Mouse (Mus musculus) natural killer cell, adult 2 months (primary cell): ENCODE data around the gene Slc38a3.
A peak's percentile ranks its signal among the peaks of the same experiment; 100 is the strongest.

ENCODE experiments used
- DNase-seq, 2 experiments: peaks; one replicate each; pipeline ENCODE4 v3.0.0; 2022; ENCODE audit warnings: low spot score in 2 of 2

Slc38a3 gene

GRCm38 (mm10) chr9:107695441-107696105, 26.2 kb upstream of the Slc38a3 start:
- no peak for DNase-seq

GRCm38 (mm10) chr9:107694627-107695026, 25.3 kb upstream of the Slc38a3 start:
- no peak for DNase-seq

- no peak for DNase-seq
Observed at GRCm38 (mm10) chr9:107693433-107693987, 24.2 kb upstream of the Slc38a3 start.

GRCm38 (mm10) chr9:107692785-107693184, 23.5 kb upstream of the Slc38a3 start:
- DNase-seq: no peak

GRCm38 (mm10) chr9:107690391-107690790, 21.1 kb upstream of the Slc38a3 start:
- no peak for DNase-seq

GRCm38 (mm10) chr9:107688939-107689338, 19.6 kb upstream of the Slc38a3 start:
- no peak for DNase-seq

- no peak for DNase-seq
Observed at GRCm38 (mm10) chr9:107688415-107688814, 19.1 kb upstream of the Slc38a3 start.

- peak in 1 of 2 experiments; percentile 33 for DNase-seq
Observed at GRCm38 (mm10) chr9:107685231-107685981, 16.1 kb upstream of the Slc38a3 start.

- no peak for DNase-seq
Observed at GRCm38 (mm10) chr9:107682405-107682804, 13.1 kb upstream of the Slc38a3 start.

- no peak for DNase-seq
Observed at GRCm38 (mm10) chr9:107679501-107679900, 10.2 kb upstream of the Slc38a3 start, which contains the start of gene Gnat1. TSS of gene Gnat1 (minus strand) at chr9:107679712.

- DNase-seq: no peak
Observed at GRCm38 (mm10) chr9:107678861-107679260, 9.5 kb upstream of the Slc38a3 start.

GRCm38 (mm10) chr9:107677819-107678526, 8.6 kb upstream of the Slc38a3 start:
- peak; percentile 73 to 80 for DNase-seq

GRCm38 (mm10) chr9:107677091-107677784, 7.9 kb upstream of the Slc38a3 start:
- peak; percentile 30 to 55 for DNase-seq

- no peak for DNase-seq
Observed at GRCm38 (mm10) chr9:107676302-107676701, 7.0 kb upstream of the Slc38a3 start.

GRCm38 (mm10) chr9:107675671-107676301, 6.5 kb upstream of the Slc38a3 start:
- DNase-seq: peak in 1 of 2 experiments; percentile 35

- DNase-seq: no peak
Observed at GRCm38 (mm10) chr9:107674609-107675429, 5.5 kb upstream of the Slc38a3 start.

GRCm38 (mm10) chr9:107670259-107670658, 929 bp upstream of the Slc38a3 start:
- DNase-seq: no peak

- no peak for DNase-seq
Observed at GRCm38 (mm10) chr9:107668916-107669315, 414 bp downstream of the Slc38a3 start.

- no peak for DNase-seq
Observed at GRCm38 (mm10) chr9:107668011-107668410, 1.3 kb downstream of the Slc38a3 start.

GRCm38 (mm10) chr9:107667219-107667618, 2.1 kb downstream of the Slc38a3 start:
- no peak for DNase-seq
